Mouse (Mus musculus) c-Kit-positive CD71-negative TER-119-negative erythroid progenitor cells, embryonic 14.5 days (primary cell): ENCODE results near the gene Snn.
"Not testable (repeated sequence)": the region's sequence is repeated elsewhere in the genome, so short reads cannot be mapped to it uniquely, and the experiment has no call there.

Experiments used
- DNase-seq: peaks from one replicate; pipeline ENCODE4 v3.0.0-alpha.2; 2013; ENCODE audit warnings: low read depth

Snn gene

DNA sequence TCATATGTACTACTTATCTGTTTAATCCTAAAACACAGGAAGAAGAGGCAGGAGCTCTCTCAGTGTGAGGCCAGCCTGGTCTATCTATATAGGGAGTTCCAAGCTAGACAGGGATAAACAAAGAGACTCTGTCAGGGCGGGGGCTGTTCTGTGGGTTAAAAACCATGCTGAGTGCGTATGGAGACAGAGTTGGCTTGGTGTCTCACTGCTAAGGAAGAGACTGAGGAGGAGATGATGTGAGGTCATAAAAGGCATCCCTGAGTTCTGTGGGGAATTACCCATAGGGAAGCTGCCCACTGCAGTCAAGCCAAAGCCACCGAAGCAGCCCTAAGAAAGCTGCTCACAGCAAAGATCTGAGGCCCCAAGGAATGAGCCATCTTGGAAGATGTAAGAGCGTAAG, at the start of gene Snn:
Snn (plus strand) TSS at position 301 of the 400 bp plus-strand sequence.
- DNase-seq = no peak

DNA sequence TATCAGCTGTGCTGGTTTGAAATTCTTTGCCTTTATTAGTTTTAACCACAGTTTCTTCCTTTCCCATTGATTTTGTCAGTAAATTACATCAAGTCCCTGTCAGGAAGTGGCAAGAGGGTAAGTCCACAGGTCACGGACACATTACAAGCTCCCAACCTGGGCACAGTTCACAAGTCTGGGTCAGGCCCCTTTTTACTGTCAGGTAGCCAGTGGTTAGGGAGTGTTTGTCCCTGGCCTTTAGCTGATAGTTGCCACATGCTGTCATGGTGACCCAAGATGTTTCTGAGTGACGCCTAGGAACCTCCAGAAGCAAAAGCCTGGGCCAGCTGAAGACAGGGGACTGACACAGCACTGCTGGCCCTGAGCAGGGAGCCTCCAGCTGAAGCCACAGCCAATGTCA, 49.5 kb upstream of the Snn start:
- DNase-seq = no peak

DNA sequence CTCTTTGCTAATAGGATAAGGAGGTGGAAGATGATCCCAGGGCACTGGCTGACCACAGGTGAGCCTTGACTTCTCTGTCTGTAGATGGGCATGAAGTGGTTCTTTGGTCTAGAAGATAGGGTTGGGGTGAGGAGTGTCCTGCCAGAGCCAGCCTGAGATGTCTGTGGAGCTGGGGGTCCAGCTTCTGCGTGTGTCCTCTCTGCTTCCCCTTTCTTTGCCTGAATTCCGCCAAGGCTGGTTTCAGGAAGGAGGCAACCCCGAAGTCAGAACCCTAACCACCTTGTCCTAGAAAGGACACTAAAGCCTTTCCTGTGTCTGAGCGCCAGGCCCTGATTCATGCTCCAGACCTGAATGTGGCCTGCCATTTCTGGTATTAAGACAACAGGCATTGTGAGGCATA, 48.8 kb upstream of the Snn start:
- DNase-seq = no peak

GRCm38 (mm10) chr16:11012571-11013463, 47.9 kb upstream of the Snn start:
- no peak for DNase-seq

- not testable (repeated sequence) for DNase-seq
Observed at GRCm38 (mm10) chr16:11013464-11014147, 47.1 kb upstream of the Snn start.

GRCm38 (mm10) chr16:11014407-11014806, 46.3 kb upstream of the Snn start:
- DNase-seq = no peak

DNA sequence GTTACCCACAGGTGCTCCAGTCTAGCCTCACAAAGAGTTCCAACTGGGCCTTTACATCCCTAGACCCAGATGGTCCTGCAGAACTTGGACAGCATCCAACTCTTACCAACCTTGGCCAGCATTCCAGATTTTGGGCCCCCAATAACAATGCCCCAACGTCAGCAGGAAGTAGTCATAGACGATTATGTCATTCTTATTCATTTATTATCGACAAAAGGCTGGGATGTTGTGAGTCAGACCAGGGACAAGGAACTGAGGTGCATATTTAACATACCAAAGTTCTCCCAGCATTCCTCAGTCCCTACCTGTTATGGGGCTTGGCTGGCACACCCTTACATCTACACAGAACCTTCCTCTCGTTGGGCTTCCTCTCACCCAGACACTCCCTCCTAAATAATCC, 44.4 kb upstream of the Snn start:
- DNase-seq = no peak

GRCm38 (mm10) chr16:11017807-11018595, 42.7 kb upstream of the Snn start:
- no peak for DNase-seq

DNA sequence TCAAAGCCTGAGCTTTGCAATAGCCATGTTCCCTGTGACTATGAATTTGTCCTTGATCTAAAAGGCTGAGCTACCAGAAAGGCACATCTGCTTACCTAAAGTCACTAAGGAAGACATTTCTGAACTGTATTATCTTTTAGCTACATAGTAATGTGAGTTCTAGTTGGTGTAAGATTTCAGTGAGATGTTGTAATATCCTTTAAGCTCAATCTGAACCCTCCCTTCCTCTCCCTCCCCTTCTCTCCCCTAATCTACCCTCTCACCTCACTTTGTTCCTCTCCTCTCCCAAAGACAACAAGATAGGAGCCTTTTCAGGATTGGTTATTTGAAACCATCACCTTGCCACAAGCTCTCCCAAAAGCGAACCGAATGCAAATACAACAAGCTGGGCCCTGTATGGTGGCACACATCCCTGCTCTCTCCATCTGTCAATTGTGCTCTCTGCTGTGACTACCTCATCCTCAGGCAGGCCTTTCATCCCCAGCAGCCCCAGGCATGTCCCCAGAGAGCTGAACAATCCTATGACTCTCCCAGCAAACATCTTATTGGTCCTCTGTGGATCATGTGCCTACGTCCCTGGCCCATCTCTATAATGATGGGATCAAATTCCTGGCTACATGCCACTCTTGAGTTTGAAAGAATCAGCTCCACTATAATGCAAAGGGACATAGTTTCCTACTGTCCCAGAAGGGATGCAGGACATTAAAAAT, 39.2 kb upstream of the Snn start:
- no peak for DNase-seq

GRCm38 (mm10) chr16:11022113-11022489, 38.6 kb upstream of the Snn start:
- no peak for DNase-seq

GRCm38 (mm10) chr16:11023618-11024017, 37.1 kb upstream of the Snn start:
- DNase-seq = no peak

DNA sequence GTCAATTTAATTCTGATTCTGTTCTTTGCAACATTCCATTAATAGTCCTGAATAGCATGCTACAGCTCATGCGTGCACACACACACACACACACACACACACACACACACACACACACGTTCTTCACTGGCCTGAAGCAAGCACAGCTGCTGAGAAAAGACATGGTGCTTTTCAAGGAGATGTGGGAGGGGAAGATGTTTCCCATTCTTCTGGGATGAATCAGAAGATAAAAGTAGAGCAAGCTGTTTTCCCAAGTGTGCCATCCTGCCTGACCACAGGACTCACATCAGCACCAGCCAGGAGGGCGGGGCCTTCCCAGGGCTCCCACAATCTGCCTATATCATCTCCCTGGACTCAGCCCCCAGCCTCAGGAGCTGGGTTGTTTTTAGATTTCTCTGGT, 35.9 kb upstream of the Snn start:
- DNase-seq = no peak

DNA sequence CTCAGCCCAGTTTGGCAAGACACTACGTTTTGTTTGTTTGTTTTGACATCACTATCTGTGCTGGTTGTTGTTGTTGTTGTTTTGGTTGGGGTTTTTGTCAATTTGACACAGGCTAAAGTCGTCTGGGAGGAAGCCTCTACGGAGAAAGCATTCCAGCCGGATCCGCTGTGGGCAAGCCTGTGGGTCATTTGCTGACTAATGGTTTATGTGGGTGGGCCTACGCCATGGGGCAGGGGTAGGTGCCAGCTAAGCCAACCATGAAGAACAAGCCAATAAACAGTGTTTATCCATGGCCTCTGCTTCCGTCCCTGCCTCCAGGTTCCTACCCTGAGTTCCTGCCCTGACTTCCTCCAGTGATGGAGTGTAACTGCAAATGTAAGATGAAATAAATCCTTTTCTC, 32.5 kb upstream of the Snn start:
- no peak for DNase-seq

DNA sequence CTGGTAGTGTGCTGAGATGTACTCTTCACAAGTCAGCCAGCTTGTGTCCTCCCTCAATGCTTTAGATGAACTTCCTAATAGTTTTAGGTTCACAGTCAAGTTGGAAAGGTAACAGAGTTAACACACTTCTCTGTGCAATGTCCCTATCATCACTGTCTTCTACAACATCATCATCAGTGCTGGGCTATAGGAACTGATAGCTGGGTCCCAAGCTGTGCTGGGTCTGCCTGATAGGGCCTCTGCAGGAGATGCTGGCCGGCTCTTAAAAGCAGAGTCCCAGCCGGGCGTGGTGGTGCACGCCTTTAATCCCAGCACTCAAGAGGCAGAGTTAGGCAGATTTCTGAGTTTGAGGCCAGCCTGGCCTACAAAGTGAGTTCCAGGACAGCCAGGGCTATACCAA, 29.9 kb upstream of the Snn start:
- no peak for DNase-seq

DNA sequence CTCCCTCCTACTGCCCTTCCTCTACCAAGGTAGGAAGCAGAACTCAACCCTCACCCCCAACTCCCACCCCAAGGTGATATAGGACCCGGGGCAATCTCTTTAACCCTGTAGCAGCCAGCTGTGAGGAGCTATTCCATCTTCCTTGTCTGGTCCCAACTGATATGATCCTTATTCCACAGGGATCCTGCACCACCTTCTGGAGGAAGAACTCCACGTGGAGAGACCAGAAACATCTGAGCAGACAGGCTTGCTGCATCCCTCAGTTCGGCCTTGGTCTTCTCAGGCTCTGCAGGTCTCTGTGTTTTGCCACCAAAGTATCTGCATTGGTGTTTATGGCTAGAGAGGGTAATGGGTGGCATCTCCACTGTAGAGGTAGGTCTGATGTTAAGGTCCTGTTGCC, 29.4 kb upstream of the Snn start:
- no peak for DNase-seq

DNA sequence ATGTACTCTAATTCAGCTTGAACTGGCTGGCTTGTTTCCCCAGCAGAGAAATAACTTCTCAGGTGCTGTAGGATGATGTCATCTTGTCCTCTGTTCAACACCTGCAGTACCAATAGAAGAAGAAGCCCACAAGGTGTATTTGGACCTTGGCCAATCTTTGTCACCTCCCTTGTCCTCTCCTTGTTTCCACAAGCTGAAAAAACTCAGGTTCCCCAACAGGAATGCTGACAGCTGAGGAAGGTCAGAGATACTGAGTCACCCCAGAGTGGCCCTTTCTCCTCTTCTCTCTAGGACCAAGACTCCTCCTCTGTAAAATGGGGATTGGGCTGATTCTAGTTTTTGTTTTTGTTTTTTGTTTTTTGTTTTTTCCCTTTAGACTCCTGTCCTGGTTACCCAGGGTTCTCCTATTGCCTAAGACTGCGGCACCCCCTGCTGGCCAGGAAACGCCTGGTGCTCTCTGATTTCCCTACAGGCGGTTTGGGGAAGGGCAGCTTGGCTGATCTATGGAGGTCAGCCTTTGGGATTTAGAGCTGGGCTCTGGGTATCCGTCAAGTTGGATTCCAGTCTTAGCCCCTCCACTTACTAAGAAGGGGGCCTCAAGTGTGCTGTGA, 26.4 kb upstream of the Snn start:
- peak; percentile 76 for DNase-seq

- no peak for DNase-seq
Observed at GRCm38 (mm10) chr16:11035273-11035672, 25.5 kb upstream of the Snn start.

GRCm38 (mm10) chr16:11035790-11036431, 24.8 kb upstream of the Snn start:
- peak; percentile 82 for DNase-seq

GRCm38 (mm10) chr16:11040603-11041002, 20.1 kb upstream of the Snn start:
- DNase-seq = no peak

- no peak for DNase-seq
Observed at GRCm38 (mm10) chr16:11043239-11043638, 17.5 kb upstream of the Snn start.

DNA sequence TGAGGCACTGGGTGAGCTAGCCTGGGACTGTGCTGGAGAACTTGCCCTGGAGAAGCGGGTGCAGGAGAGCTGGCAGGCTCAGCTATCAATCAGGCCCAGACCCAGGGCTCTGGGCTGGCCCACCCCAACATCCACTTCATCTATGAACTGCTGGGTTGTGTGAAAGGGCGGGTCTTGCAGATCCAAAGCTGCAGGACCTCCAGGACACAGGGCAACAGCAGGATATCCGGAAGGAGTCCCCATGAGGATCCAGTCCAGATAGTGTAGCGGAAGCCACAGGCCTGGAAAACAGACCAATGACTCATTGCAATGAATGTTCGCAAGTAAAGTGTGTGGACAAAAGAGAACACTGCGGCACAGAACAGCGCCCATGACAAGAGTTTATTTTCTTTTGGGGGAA, 14.3 kb upstream of the Snn start:
- no peak for DNase-seq
